Mouse (Mus musculus): Measurements from ENCODE around the gene Ppm1m. TPM values are rescaled to one million over a fixed set of nuclear protein-coding genes. Genes with fewer than 3 reads are reported as not detected.

The Ppm1m gene
- total RNA-seq, 1 experiment from 2014 or later, result 12.0 TPM

DNA sequence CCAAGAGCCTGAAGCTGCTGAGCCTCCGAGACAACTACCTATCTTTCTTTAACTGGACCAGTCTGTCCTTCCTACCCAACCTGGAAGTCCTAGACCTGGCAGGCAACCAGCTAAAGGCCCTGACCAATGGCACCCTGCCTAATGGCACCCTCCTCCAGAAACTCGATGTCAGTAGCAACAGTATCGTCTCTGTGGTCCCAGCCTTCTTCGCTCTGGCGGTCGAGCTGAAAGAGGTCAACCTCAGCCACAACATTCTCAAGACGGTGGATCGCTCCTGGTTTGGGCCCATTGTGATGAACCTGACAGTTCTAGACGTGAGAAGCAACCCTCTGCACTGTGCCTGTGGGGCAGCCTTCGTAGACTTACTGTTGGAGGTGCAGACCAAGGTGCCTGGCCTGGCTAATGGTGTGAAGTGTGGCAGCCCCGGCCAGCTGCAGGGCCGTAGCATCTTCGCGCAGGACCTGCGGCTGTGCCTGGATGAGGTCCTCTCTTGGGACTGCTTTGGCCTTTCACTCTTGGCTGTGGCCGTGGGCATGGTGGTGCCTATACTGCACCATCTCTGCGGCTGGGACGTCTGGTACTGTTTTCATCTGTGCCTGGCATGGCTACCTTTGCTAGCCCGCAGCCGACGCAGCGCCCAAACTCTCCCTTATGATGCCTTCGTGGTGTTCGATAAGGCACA, 26.1 kb upstream of the Ppm1m start:
- no peak for ATAC-seq (replicated peaks in 1 of 2; ENCODE audit: insufficient read depth in 1 of 2, low FRiP score in 2 of 2, low TSS enrichment in 1 of 2, low read depth in 1 of 2, poor library complexity in 2 of 2, severe bottlenecking in 2 of 2)

DNA sequence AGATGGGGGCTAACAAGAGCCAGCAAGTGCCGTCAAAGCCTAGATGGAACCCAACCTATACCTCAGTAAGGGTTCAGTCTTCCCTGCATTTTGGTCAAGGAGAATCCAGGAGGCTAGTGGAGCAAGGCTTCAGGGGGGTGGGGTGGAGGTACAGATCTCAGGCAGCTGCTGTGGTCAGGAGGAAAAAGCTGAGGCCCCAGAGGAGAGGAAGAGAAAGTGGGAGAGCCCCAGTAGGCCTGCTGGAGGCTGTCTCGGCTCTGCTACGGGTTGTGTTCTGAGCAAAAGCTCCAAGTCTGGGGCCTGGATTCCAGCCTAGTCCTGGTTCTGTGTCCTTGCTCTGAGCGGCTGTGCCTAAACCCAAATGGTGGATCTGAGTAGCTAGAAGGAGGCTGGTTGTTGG, 23.4 kb upstream of the Ppm1m start:
- peak in 1 of 2 experiments; percentile 30; a peak in 1 of 4 replicates for ATAC-seq (replicated peaks in 1 of 2; ENCODE audit: insufficient read depth in 1 of 2, low FRiP score in 2 of 2, low TSS enrichment in 1 of 2, low read depth in 1 of 2, poor library complexity in 2 of 2, severe bottlenecking in 2 of 2)

DNA sequence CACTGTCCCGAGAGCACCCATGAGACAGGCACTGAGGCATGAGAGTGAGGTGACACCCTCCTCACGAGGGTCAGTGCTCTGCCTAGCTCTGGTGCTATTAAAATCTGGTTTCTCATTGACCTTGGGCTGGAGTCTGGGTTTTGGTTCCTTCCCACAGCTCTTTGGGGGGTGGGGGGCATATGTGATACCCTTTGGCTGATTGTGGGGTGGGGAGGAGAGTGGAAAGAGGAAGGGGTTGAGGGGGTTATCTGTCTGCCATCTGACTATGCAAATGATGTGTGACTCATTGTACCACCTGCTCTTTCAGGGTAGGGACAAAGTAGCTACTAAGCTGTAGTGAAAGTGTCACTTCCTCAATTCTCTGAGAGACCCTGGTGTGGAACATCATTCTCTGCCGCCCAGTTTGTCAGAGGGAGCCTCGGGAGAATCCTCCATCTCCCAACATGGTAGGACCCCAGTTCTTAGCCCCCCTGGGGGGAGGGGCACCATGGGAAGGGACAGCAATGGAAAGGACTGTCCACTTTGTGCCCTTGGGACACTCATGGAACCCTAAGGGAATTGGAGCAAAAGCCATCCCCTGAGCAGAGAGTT, 22.8 kb upstream of the Ppm1m start, which contains the start of gene Tlr9:
TSS of gene Tlr9 (plus strand) at position 338 of the 591 bp plus-strand sequence.
- ATAC-seq (replicated peaks in 1 of 2; ENCODE audit: insufficient read depth in 1 of 2, low FRiP score in 2 of 2, low TSS enrichment in 1 of 2, low read depth in 1 of 2, poor library complexity in 2 of 2, severe bottlenecking in 2 of 2), result peak; percentile 41 to 55; a peak in 3 of 4 replicates

DNA sequence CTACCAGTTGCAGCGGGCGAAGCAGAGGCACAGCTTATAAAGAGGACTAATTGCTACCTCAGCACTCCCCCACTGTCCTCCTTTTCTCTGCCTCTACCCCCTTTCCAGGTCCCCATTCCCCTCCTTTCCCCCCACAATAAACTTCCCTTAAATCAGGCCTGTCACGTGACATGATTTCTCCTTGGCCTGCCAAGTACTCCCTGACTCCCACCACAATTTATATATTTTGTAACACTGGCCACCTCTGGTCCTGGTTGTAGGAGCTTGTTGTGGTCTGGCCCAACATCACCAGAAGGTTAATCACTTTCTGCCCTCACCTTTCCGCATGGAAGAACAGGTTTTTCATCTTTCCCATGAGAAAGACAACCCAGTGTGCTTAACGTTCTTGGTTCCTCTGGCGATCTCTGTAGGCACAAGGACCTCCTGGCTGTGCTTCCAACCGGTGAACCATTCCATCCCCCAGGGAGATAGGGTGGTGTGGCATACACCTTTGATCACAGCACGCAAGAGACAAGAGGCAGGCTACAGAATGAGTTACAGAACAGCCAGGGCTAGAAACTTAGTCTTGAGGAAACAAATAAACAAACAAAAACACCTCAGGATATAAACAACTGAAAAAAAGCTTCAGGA, 21.5 kb upstream of the Ppm1m start:
- ATAC-seq (replicated peaks in 1 of 2; ENCODE audit: insufficient read depth in 1 of 2, low FRiP score in 2 of 2, low TSS enrichment in 1 of 2, low read depth in 1 of 2, poor library complexity in 2 of 2, severe bottlenecking in 2 of 2), result no peak

DNA sequence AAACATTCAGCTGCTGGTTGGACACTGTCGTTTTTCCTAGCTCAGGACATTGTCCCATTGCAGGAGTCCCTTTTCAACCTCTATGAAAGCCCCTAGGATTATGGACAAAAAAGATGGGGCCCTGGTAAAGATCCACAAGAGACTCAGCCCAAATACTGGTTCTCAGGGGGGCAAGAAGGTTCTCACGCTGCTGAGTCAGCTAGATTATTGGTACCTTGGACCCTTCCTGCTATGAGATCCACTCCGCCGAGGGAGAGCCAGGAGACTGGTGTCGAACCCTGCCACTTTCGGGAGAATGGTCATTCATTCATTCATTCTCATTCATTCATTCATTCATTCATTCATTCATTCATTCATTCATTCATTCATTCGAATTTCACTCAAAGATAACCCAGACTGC, 17.4 kb upstream of the Ppm1m start:
- ATAC-seq (replicated peaks in 1 of 2; ENCODE audit: insufficient read depth in 1 of 2, low FRiP score in 2 of 2, low TSS enrichment in 1 of 2, low read depth in 1 of 2, poor library complexity in 2 of 2, severe bottlenecking in 2 of 2), result no peak

DNA sequence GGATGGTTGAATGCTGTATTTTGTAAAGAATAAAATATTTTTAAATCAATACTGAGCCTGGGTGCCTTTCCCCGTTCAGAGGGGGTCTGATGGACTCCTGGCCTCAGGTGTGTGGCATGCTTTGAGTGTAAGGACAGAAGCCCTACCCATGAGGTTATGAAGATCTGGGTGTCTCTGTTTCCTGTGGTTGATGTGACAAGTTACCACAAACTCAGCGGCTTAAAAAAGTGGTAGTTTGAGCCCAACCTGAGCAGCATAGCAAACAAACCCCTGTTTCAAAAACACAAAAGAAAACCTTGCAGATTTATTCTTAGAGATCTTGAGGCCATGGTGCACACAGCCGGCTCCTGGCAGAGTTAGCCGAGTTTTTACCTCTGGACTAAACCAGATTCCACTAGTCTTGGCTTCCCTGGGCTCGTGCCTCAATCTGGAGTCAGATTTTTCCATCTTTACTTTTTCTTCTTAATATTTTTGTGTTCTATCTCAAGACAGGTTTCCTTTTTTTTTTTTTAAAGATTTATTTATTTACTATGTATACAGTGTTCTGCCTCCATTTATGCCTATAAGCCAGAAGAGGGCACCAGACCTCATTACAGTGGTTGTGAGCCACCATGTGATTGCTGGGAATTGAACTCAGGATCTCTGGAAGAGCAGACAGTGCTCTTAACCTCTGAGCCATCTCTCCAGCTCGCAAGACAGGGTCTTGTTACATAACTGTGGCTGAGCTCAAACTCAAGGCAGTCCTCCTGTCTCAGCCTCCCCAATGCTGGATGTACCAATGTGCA, 16.0 kb upstream of the Ppm1m start:
- ATAC-seq (replicated peaks in 1 of 2; ENCODE audit: insufficient read depth in 1 of 2, low FRiP score in 2 of 2, low TSS enrichment in 1 of 2, low read depth in 1 of 2, poor library complexity in 2 of 2, severe bottlenecking in 2 of 2), result no peak

DNA sequence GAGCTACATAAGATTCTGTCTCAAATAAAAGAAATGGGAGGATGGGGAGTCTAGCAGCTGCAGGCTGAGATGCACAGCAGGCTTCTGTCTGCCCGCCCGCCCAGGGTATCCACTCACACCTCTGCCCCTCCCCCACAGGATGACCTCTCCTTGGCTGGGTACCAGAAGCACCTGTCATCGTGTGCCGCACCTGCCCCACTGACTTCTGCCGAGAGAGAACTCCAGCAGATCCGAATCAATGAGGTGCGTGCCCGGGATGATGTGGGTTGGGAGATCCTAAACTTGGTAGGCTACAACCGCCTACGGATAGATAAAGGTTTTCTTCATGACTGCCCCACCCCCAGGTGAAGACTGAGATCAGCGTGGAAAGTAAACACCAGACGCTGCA, 13.0 kb upstream of the Ppm1m start:
- ATAC-seq (replicated peaks in 1 of 2; ENCODE audit: insufficient read depth in 1 of 2, low FRiP score in 2 of 2, low TSS enrichment in 1 of 2, low read depth in 1 of 2, poor library complexity in 2 of 2, severe bottlenecking in 2 of 2), result no peak

DNA sequence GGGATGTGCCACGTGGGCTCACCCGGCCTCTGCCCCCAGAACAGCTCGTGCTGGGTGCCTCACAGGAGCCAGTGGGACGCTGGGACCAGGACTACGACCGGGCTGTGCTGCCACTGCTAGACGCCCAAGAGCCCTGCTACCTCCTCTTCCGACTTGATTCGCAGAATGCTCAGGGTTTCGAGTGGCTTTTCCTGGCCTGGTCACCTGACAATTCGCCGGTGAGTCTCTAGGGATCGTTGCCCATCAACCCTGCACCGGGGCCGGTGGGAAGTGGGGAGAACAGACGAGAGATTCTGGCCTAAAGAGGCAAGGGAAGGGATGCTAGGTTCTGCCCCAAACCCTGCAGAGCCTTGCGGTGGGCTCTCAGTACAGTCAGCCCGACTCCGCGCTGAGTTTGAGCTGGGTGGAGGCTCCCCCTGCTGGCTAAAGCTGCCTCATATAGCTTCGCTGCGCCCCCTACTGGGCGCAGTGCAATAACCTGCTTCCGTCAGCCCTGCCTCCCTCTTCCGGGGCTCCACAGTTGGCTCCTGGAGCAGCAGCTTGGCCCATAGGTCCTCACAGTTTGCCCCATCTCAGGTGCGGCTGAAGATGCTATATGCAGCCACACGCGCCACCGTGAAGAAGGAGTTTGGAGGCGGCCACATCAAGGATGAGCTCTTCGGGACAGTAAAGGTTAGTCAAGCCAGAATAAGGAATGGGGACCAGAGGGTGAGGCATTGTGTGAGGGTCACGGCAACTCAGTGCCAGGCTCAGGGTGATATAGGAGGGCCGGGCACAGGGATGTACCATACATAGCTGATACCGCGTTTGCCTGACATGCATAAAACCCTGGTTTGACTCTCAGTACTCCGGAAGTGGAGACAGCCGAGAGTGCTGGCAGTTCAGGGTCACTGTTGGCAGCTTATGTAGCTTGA, 12.4 kb upstream of the Ppm1m start:
- ATAC-seq (replicated peaks in 1 of 2; ENCODE audit: insufficient read depth in 1 of 2, low FRiP score in 2 of 2, low TSS enrichment in 1 of 2, low read depth in 1 of 2, poor library complexity in 2 of 2, severe bottlenecking in 2 of 2), result peak; percentile 91 to 95

DNA sequence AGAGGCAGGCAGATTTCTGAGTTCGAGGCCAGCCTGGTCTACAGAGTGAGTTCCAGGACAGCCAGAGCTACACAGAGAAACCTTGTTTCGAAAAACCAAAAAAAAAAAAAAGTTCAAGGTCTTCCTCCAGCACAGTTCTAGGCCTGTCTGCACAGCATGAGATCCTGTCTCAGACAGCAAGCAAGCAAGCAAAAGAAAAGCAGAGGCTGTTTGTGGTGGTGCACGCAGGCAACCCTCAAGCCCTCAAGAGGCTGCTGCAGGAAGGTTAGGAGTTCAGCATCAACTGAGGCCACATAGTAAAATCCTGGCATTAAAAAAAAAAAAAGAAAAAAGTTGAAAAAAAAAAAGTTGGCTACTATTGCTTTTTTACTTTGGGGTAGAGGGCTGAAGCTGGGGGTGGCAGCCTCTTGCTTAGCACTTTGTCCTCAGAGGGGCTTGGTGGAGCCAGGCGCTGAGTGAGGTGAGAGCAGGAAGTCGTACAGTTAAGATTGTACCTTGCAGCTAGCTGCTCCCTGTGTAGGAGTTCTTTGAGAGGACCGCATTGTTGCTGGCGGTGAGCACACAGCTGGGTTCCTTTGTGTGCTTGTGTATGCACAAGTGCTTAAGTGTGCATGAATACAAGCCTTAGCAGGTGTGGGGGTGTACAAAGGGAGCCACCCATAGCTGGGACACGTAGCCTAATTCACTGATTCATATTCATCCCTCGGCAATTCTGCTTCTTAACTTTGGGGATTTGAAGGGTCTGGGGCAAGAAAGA, 11.5 kb upstream of the Ppm1m start:
- no peak for ATAC-seq (replicated peaks in 1 of 2; ENCODE audit: insufficient read depth in 1 of 2, low FRiP score in 2 of 2, low TSS enrichment in 1 of 2, low read depth in 1 of 2, poor library complexity in 2 of 2, severe bottlenecking in 2 of 2)

DNA sequence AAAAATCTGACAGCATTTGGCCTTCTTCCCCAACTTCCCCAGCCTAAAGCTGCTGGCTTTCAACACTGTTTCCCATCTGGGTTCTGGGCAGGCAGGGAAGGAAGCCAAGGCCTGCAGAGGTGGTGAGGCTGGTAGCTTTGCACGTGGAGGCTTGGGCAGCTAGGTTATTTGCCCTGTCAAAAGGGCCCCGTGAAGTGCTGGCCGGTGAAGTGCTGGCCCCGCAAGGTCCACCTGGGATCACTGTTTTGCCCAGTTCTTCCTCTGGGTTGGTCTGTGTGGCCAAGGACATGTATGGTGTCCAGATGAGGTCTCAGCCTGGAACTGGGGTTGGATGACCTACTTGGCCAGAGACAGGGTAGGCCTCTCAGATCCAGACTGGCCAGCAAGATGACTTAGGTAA, 10.4 kb upstream of the Ppm1m start:
- no peak for ATAC-seq (replicated peaks in 1 of 2; ENCODE audit: insufficient read depth in 1 of 2, low FRiP score in 2 of 2, low TSS enrichment in 1 of 2, low read depth in 1 of 2, poor library complexity in 2 of 2, severe bottlenecking in 2 of 2)

DNA sequence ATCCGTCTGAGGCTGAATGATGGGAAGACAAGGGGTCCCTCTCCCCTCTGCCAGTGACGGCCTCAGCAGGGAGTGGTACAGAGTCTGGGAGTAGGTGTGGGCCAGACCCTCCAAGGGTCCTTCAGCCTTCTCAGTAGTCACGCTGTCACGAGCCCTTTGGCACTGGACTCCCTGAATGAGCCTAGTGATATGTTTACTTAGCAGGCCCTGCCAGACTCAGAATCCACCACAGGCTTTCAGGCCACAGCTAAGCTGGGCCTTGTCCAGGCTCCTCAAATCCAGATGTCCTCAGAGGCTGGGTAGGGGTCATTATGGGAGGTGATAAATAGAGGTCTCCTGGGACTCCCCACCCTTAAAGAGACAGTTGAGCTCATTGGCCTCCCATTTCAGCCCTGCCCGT, 8.6 kb upstream of the Ppm1m start:
- ATAC-seq (replicated peaks in 1 of 2; ENCODE audit: insufficient read depth in 1 of 2, low FRiP score in 2 of 2, low TSS enrichment in 1 of 2, low read depth in 1 of 2, poor library complexity in 2 of 2, severe bottlenecking in 2 of 2), result no peak

DNA sequence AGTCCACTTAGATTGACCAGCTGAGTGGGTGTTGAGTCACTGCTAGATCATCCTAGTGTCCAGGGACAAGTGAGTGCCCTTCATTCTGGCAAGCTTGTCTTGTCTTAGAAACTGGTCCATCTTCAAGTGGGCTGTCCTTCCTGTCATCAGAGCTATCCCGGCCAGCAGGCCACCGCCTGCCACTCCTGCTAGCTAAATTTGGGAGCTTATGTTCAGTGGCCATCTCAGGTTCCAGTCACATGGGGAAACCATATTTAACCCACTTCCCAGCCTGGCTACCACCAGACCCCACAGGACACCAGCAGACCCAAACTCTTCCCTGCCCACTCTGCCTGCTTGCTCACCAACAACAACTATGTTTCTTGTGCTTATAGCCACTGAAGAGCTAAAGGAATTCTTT, 7.0 kb upstream of the Ppm1m start:
- no peak for ATAC-seq (replicated peaks in 1 of 2; ENCODE audit: insufficient read depth in 1 of 2, low FRiP score in 2 of 2, low TSS enrichment in 1 of 2, low read depth in 1 of 2, poor library complexity in 2 of 2, severe bottlenecking in 2 of 2)

DNA sequence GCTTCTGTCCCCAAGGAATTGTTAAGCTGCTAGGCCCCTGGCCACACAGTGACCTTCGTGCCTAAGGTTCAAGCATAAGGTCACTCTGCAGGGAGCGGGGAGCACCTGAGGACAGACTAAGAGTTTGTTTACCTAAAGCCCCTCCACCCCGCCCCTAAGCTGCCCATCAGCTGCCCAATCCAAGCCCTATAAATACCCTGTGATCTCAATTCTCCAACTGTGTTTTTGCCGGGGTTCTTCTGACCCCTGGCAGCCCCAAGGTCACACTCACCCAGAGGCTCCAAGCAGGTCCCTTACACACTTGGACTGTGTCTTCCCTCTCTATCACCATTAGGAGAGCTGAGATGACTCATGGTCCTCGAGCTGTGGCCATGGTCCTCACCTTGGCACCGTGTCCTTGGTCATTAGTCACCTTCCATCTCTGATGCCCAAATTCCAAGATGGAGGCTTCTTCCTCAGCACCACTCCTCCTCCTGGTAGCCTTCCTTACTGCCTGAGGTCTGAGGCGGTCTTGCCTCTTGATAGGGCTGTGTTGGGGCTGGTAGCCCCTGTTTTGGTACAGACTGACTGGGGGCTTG, 6.3 kb upstream of the Ppm1m start:
- ATAC-seq (replicated peaks in 1 of 2; ENCODE audit: insufficient read depth in 1 of 2, low FRiP score in 2 of 2, low TSS enrichment in 1 of 2, low read depth in 1 of 2, poor library complexity in 2 of 2, severe bottlenecking in 2 of 2), result no peak

DNA sequence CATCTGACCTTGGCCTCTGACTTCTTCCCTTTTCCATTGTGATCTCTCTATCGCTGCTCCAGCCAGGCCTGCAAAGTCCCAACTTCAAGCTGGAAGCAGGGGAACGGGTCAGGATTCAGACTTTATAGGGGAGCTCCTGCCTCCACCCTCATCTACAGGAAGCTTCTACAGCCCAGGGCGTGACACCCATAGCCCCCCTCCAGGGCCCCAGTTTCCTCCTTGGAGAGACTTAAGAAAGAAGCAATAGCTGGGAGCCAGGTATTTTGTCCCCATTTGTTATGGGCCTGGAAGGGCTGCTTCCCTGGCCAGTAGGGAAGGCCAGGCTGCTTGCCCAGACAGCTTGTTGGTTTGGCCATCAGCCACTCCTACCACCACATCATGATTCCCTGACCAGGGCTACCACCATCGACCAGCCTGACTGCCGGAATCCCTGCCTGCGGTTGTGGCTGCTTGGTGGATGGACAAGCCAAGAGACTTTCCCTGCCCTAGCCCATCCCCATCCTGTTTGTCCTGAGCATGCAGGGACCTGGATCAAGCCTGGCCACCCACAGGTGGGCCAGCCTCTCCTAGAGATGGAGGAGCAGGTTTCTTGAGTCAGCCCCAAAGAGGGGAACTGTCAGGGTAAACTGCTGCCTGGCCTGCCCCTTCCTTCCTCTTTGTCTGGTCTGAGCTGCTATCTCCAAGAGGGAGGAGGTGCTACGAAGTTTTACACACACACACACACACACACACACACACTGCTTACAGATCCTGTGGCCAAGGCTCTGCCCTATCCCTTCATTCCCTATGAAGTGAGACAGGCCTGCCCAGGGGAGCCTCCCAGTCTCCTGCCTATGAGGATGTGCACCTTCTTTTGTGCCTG, 4.7 kb upstream of the Ppm1m start:
- peak; percentile 13 to 20; a peak in 1 of 4 replicates for ATAC-seq (replicated peaks in 1 of 2; ENCODE audit: insufficient read depth in 1 of 2, low FRiP score in 2 of 2, low TSS enrichment in 1 of 2, low read depth in 1 of 2, poor library complexity in 2 of 2, severe bottlenecking in 2 of 2)

DNA sequence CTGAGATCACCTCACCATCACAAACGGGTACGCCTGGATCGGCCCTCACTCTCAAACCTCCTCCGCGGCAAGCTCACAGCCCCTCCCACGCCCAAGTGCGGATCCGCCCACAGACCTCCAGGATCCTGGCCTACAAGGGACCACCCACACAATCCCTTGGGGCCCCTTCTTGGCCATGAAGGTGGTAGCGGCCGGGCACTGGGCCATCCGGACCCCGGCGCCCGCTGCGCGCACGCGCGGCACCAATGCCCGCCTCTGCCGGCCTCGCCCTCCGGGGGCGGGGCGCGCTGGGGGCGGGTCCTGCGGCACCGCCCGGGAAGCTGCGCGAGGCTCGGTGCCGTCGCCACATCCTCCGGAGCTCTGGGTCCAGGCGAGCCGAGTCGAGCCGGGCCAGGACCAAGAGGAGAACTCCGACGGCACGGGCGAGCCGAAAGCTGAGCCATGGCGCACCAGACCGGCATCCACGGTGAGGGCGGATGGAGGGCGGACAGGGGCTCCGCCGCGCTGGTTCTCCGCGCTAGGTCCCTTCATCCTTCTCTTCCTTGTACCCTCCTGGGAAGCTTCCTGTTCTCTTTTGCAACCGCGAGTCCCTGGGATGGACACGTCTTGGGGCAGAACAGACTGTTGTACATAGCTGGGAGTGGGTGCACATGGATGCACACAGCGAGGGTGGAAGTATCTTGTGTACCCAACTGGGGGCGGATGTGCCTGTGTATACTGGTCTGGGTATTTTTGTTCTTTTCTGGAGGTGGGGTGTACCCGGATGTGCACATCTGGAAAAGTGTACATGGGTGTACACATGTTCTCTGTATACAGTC, 3.5 kb upstream of the Ppm1m start, which contains the start of gene Twf2:
TSS of gene Twf2 (plus strand) at position 290 of the 818 bp plus-strand sequence.
- peak; percentile 70 to 76 for ATAC-seq (replicated peaks in 1 of 2; ENCODE audit: insufficient read depth in 1 of 2, low FRiP score in 2 of 2, low TSS enrichment in 1 of 2, low read depth in 1 of 2, poor library complexity in 2 of 2, severe bottlenecking in 2 of 2)
